Mouse (Mus musculus): Measurements from ENCODE around the gene Cx3cr1.

DNA sequence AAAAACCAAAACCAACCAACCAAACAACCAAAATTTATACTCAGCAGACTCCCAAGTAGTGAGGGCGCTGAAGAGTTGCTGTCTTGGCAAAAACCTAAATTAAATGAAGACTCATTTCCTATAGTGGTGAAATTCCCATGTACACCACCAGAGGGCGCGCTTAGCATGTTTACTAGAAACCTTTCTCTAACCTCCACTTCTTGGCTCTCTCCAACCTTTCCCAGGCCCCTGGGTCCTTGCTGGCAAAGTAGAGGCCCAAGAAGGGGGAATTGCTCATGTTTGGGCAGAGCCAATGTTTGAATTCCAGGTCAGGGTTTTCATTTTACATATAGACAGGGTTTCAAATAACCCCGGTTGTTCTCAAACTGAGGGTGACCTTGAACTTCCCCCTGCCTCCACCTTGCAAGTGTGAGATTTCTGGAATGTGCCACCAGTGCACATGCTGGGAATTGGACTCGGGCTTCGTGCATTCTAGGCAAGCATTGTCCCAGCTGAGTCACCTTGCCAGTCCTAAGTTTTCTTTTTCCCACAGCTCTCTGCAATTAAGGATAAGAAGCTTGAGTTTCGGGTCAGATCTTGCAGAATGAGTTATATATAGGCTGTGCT is 49.3 kb downstream of the Cx3cr1 start:
- TF ChIP-seq CTCF (IDR thresholded peaks at IDR 0.05; ENCODE audit: borderline replicate concordance, insufficient read depth, low read depth, low read length) (peak; percentile 49; the same call in 1 of the 2 replicates), POLR2A (IDR thresholded peaks at IDR 0.05; ENCODE audit: borderline replicate concordance, insufficient read depth, low read length) (no peak)
